Mouse (Mus musculus) heart, adult 2 months (tissue): ENCODE measurements around the gene Brk1.

Experiments used
- CTCF ChIP-seq: fragments of 200-600 bp; IDR thresholded peaks from 2 replicates; pipeline ENCODE4 v1.8.1; 2022; ENCODE audit warnings: antibody characterized with exemption, mild to moderate bottlenecking, moderate library complexity
- EP300 ChIP-seq: fragments of 200-500 bp; IDR thresholded peaks from 2 replicates; pipeline ENCODE4 v1.6.1; 2011; ENCODE audit warnings: low read depth, low read length, control low read depth; ENCODE audit not compliant: insufficient read depth
- POLR2A ChIP-seq: fragments of 200-500 bp; IDR thresholded peaks from 2 replicates; pipeline ENCODE4 v1.6.1; 2011; ENCODE audit warnings: mild to moderate bottlenecking, low read depth, low read length, control low read depth; ENCODE audit not compliant: insufficient read depth

GRCm38 (mm10) chr6:113654753-113655397 is 50.3 kb downstream of the Brk1 start:
- TF ChIP-seq CTCF (no peak), POLR2A (no peak), EP300 (no peak)
